Mouse (Mus musculus) frontal cortex, postnatal 25 days (tissue): ENCODE measurements around the gene Atg101.
A peak's percentile ranks its signal among the peaks of the same experiment; 100 is the strongest.

Experiments used
- DNase-seq, 2 experiments: peaks; one replicate each; pipeline ENCODE4 v3.0.0; 2022; ENCODE audit warnings: low spot score in 2 of 2

Gene Atg101

GRCm38 (mm10) chr15:101283183-101283910, 725 bp upstream of the Atg101 start:
- DNase-seq, result peak in 1 of 2 experiments; percentile 48

GRCm38 (mm10) chr15:101286129-101286770, 2.2 kb downstream of the Atg101 start:
- DNase-seq, result no peak

- DNase-seq, result no peak
Observed at GRCm38 (mm10) chr15:101287361-101287760, 3.3 kb downstream of the Atg101 start.

- no peak for DNase-seq
Observed at GRCm38 (mm10) chr15:101290354-101290753, 6.3 kb downstream of the Atg101 start.

- no peak for DNase-seq
Observed at GRCm38 (mm10) chr15:101292012-101292411, 7.9 kb downstream of the Atg101 start.

GRCm38 (mm10) chr15:101293025-101293621, 9.1 kb downstream of the Atg101 start, which contains the start of gene 6030408B16Rik:
Gene 6030408B16Rik (plus strand): TSS chr15:101293212.
- DNase-seq, result no peak

- DNase-seq, result no peak
Observed at GRCm38 (mm10) chr15:101294028-101294894, 10.2 kb downstream of the Atg101 start.

- no peak for DNase-seq
Observed at GRCm38 (mm10) chr15:101295106-101295505, 11.0 kb downstream of the Atg101 start.

- DNase-seq, result no peak
Observed at GRCm38 (mm10) chr15:101295616-101296015, 11.5 kb downstream of the Atg101 start.

GRCm38 (mm10) chr15:101296091-101296490, 12.0 kb downstream of the Atg101 start:
- DNase-seq, result no peak

GRCm38 (mm10) chr15:101297988-101298387, 13.9 kb downstream of the Atg101 start:
- no peak for DNase-seq

- DNase-seq, result no peak
Observed at GRCm38 (mm10) chr15:101298550-101298949, 14.5 kb downstream of the Atg101 start.

GRCm38 (mm10) chr15:101299480-101299960, 15.4 kb downstream of the Atg101 start:
- no peak for DNase-seq

- DNase-seq, result no peak
Observed at GRCm38 (mm10) chr15:101300128-101300527, 16.1 kb downstream of the Atg101 start.

- no peak for DNase-seq
Observed at GRCm38 (mm10) chr15:101302201-101302600, 18.1 kb downstream of the Atg101 start.

GRCm38 (mm10) chr15:101303830-101304229, 19.8 kb downstream of the Atg101 start:
- no peak for DNase-seq

- no peak for DNase-seq
Observed at GRCm38 (mm10) chr15:101306459-101306858, 22.4 kb downstream of the Atg101 start.

- no peak for DNase-seq
Observed at GRCm38 (mm10) chr15:101308440-101309348, 24.6 kb downstream of the Atg101 start.

- no peak for DNase-seq
Observed at GRCm38 (mm10) chr15:101309493-101309892, 25.4 kb downstream of the Atg101 start.

- DNase-seq, result no peak
Observed at GRCm38 (mm10) chr15:101311087-101311770, 27.2 kb downstream of the Atg101 start.
